Mouse (Mus musculus): ENCODE results near the gene Pik3r5. TPM values are rescaled to one million over a fixed set of nuclear protein-coding genes. Genes with fewer than 3 reads are reported as not detected.

Gene Pik3r5
- polyA plus RNA-seq, 1 experiment from 2014 or later, result 0.86 TPM

DNA sequence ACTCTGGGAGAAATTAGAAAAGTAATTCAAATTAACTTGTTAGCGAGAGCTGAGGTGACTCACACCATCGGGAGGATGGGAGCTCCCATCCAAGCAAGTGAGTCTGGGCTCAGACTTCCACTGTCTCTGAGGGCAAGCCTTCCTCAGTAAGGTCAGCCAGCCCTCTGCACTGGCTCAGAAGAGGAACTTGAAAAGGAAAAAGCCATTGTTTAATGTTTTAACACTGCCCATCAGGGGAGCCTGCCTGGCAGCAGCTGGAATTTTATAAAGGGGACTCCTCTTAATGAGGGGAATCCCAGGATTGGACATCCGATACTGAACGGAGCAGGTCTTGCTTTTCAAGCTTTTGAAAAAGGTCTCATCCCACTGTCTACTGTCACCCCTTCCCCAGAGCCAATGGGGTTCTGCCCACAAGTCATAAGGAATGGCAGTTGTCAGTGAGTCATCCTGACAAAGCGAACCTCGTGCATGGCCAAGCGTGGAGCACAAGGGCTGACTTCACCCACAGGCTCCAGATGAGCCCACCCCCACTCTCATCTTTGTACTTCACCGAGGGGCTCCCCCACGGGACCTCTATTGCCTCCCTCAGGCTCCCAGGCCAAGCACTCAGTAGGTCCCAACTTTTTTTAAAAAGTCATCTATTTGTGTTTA, 36.2 kb downstream of the Pik3r5 start:
- DNase-seq (no peak), ATAC-seq (no peak)
- Histone ChIP-seq H3K4me3 (ENCODE audit: low read depth, low read length) (no peak overlapping the region), H3K9me3 (ENCODE audit: low read length) (no peaks in the 10 kb centered on the region), H3K36me3 (replicated peaks; ENCODE audit: insufficient read depth, low read length) (no peaks in the 10 kb centered on the region), H3K4me1 (ENCODE audit: insufficient read depth) (no peaks in the 10 kb centered on the region), H3K27me3 (ENCODE audit: insufficient read depth, low read length) (no peaks in the 10 kb centered on the region), H3K27ac (ENCODE audit: low read depth) (no peak overlapping the region), H3K4me2 (ENCODE audit: low read depth, low read length) (no peak overlapping the region), H3K9ac (replicated peaks) (no peak overlapping the region)
- TF ChIP-seq EP300 (IDR thresholded peaks at IDR 0.05; ENCODE audit: low read depth) (no peak), CTCF (IDR thresholded peaks at IDR 0.05; ENCODE audit: low read depth) (no peak)
- 65% methylated on average over 9 of the region's 9 CpGs for WGBS (ENCODE audit: insufficient replicate concordance)

- H3K4me2 ChIP-seq (ENCODE audit: low read depth, low read length), result no peak overlapping the region
- TF ChIP-seq CTCF (IDR thresholded peaks at IDR 0.05; ENCODE audit: low read depth) (no peak), EP300 (IDR thresholded peaks at IDR 0.05; ENCODE audit: low read depth) (no peak)
- H3K36me3 ChIP-seq (replicated peaks; ENCODE audit: insufficient read depth, low read length), result no peaks in the 10 kb centered on the region
- no peaks in the 10 kb centered on the region for H3K4me1 ChIP-seq (ENCODE audit: insufficient read depth)
- H3K27ac ChIP-seq (ENCODE audit: low read depth), result no peak overlapping the region
- H3K27me3 ChIP-seq (ENCODE audit: insufficient read depth, low read length), result no peaks in the 10 kb centered on the region
- no peak for DNase-seq
- H3K4me3 ChIP-seq (ENCODE audit: low read depth, low read length), result no peak overlapping the region
- 71% methylated on average over 4 of the region's 4 CpGs for WGBS (ENCODE audit: insufficient replicate concordance)
- no peaks in the 10 kb centered on the region for H3K9me3 ChIP-seq (ENCODE audit: low read length)
- H3K9ac ChIP-seq (replicated peaks), result no peak overlapping the region
- ATAC-seq, result no peak
Observed at GRCm38 (mm10) chr11:68468886-68469285, 37.0 kb downstream of the Pik3r5 start.

DNA sequence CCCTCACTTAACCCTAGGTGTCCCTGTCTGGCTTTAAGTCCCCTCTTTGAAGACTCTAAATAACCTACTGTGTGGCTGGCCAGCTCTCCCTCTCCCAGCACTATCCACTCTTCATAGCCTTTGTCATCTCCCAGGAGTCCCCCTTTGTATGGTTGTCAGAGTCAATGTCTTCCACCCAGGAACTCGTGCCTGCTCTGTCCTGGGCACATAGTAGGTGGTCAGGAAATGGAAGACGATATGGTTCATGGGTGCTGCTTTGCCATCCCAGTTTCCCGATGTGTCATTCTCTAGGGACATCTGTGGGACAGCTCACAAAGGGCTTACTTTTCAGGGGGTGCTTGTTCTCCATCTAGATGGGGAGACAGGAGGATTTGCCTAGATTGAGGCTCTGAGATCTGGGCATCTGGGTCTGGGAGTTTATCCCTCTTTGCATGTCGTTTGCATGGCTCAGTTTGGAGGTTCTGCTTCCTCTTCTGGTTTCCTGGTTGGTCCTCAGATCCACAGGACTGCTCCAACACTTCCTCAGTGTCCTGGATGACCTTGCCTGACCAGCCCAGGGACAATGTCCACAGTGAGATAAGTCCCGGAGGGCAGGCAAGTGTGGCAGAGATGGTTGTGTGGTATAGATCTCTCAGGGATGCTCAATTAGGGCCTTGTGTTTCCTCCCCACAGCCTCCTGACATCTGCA, 40.4 kb downstream of the Pik3r5 start:
- Histone ChIP-seq H3K27ac (ENCODE audit: low read depth) (no peak overlapping the region), H3K36me3 (replicated peaks; ENCODE audit: insufficient read depth, low read length) (no peaks in the 10 kb centered on the region), H3K4me1 (ENCODE audit: insufficient read depth) (no peaks in the 10 kb centered on the region), H3K9me3 (ENCODE audit: low read length) (no peaks in the 10 kb centered on the region), H3K27me3 (ENCODE audit: insufficient read depth, low read length) (no peaks in the 10 kb centered on the region), H3K9ac (replicated peaks) (no peak overlapping the region), H3K4me2 (ENCODE audit: low read depth, low read length) (no peak overlapping the region), H3K4me3 (ENCODE audit: low read depth, low read length) (no peak overlapping the region)
- DNase-seq (no peak), ATAC-seq (no peak)
- WGBS (ENCODE audit: insufficient replicate concordance), result 56% methylated on average over 5 of the region's 5 CpGs
- no peak for TF ChIP-seq EP300 (IDR thresholded peaks at IDR 0.05; ENCODE audit: low read depth)
- no peak for TF ChIP-seq CTCF (IDR thresholded peaks at IDR 0.05; ENCODE audit: low read depth)

GRCm38 (mm10) chr11:68474600-68474999, 42.7 kb downstream of the Pik3r5 start:
- H3K36me3 ChIP-seq (replicated peaks; ENCODE audit: insufficient read depth, low read length), result no peaks in the 10 kb centered on the region
- H3K27ac ChIP-seq (ENCODE audit: low read depth), result no peak overlapping the region
- H3K4me1 ChIP-seq (ENCODE audit: insufficient read depth), result no peaks in the 10 kb centered on the region
- H3K4me2 ChIP-seq (ENCODE audit: low read depth, low read length), result no peak overlapping the region
- no peak for TF ChIP-seq CTCF (IDR thresholded peaks at IDR 0.05; ENCODE audit: low read depth)
- no peak for TF ChIP-seq EP300 (IDR thresholded peaks at IDR 0.05; ENCODE audit: low read depth)
- no peak overlapping the region for H3K4me3 ChIP-seq (ENCODE audit: low read depth, low read length)
- no peak overlapping the region for H3K9ac ChIP-seq (replicated peaks)
- H3K27me3 ChIP-seq (ENCODE audit: insufficient read depth, low read length), result no peaks in the 10 kb centered on the region
- WGBS (ENCODE audit: insufficient replicate concordance), result 50% methylated on average over 6 of the region's 6 CpGs
- ATAC-seq (no peak), DNase-seq (no peak)
- no peaks in the 10 kb centered on the region for H3K9me3 ChIP-seq (ENCODE audit: low read length)

GRCm38 (mm10) chr11:68475676-68476075, 43.8 kb downstream of the Pik3r5 start:
- Histone ChIP-seq H3K27ac (ENCODE audit: low read depth) (no peak overlapping the region), H3K4me2 (ENCODE audit: low read depth, low read length) (no peak overlapping the region), H3K4me1 (ENCODE audit: insufficient read depth) (no peaks in the 10 kb centered on the region), H3K4me3 (ENCODE audit: low read depth, low read length) (no peak overlapping the region), H3K36me3 (replicated peaks; ENCODE audit: insufficient read depth, low read length) (no peaks in the 10 kb centered on the region), H3K9me3 (ENCODE audit: low read length) (no peaks in the 10 kb centered on the region), H3K27me3 (ENCODE audit: insufficient read depth, low read length) (no peaks in the 10 kb centered on the region), H3K9ac (replicated peaks) (no peak overlapping the region)
- WGBS (ENCODE audit: insufficient replicate concordance), result 72% methylated on average over 7 of the region's 7 CpGs
- no peak for ATAC-seq
- DNase-seq, result no peak
- TF ChIP-seq CTCF (IDR thresholded peaks at IDR 0.05; ENCODE audit: low read depth) (no peak), EP300 (IDR thresholded peaks at IDR 0.05; ENCODE audit: low read depth) (no peak)

DNA sequence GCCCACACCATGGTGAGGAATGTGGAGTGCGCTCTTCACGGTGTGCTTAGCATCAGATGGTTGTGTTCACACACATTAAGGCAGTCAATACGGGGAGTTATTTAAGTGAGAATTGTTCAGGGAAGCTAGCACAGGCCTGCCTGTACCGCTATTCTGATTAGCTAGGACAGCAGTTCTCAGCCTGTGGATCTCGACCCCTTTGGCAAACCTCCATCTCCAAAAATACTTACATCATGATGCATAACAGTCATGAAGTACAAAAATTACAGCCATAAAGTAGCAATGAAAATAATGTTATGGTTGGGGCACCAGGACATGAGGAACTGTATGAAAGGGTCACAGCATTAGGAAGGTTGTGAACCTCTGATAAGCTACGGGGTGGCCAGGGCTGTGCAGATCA, 45.7 kb downstream of the Pik3r5 start:
- Histone ChIP-seq H3K36me3 (replicated peaks; ENCODE audit: insufficient read depth, low read length) (no peaks in the 10 kb centered on the region), H3K9me3 (ENCODE audit: low read length) (no peaks in the 10 kb centered on the region), H3K4me1 (ENCODE audit: insufficient read depth) (no peaks in the 10 kb centered on the region), H3K4me2 (ENCODE audit: low read depth, low read length) (no peak overlapping the region), H3K27ac (ENCODE audit: low read depth) (no peak overlapping the region), H3K27me3 (ENCODE audit: insufficient read depth, low read length) (no peaks in the 10 kb centered on the region), H3K9ac (replicated peaks) (no peak overlapping the region), H3K4me3 (ENCODE audit: low read depth, low read length) (no peak overlapping the region)
- DNase-seq, result no peak
- ATAC-seq, result no peak
- WGBS (ENCODE audit: insufficient replicate concordance), result 77% methylated on average over 6 of the region's 6 CpGs
- TF ChIP-seq EP300 (IDR thresholded peaks at IDR 0.05; ENCODE audit: low read depth), result no peak
- TF ChIP-seq CTCF (IDR thresholded peaks at IDR 0.05; ENCODE audit: low read depth), result no peak

Data from liver, postnatal 0 days (tissue).